Mouse (Mus musculus) cortical plate, adult 2 months (tissue): Measurements from ENCODE around the gene Sirpa.

Source experiments
- CTCF ChIP-seq: fragments of 200-500 bp; IDR thresholded peaks from 2 replicates; pipeline ENCODE4 v1.5.1; 2011; ENCODE audit warnings: mild to moderate bottlenecking, control low read depth, low read length; ENCODE audit not compliant: insufficient read depth; ENCODE audit errors: extremely low read depth
- POLR2A ChIP-seq: fragments of 200-500 bp; IDR thresholded peaks from 2 replicates; pipeline ENCODE4 v1.6.1; 2011; ENCODE audit warnings: mild to moderate bottlenecking, low read length, control low read depth; ENCODE audit not compliant: insufficient read depth; ENCODE audit errors: extremely low read depth

GRCm38 (mm10) chr2:129674935-129675634, 82.5 kb downstream of the Sirpa start:
- peak; percentile 98 for TF ChIP-seq CTCF
- no peak for TF ChIP-seq POLR2A
